Mouse (Mus musculus) urinary bladder, postnatal 4 days (tissue): ENCODE measurements around the gene Tecpr1.

Experiments used
- DNase-seq, 2 experiments: peaks; one replicate each; pipeline ENCODE4 v3.0.0; 2021 to 2022; ENCODE audit warnings: low spot score in 2 of 2

The Tecpr1 gene

DNA sequence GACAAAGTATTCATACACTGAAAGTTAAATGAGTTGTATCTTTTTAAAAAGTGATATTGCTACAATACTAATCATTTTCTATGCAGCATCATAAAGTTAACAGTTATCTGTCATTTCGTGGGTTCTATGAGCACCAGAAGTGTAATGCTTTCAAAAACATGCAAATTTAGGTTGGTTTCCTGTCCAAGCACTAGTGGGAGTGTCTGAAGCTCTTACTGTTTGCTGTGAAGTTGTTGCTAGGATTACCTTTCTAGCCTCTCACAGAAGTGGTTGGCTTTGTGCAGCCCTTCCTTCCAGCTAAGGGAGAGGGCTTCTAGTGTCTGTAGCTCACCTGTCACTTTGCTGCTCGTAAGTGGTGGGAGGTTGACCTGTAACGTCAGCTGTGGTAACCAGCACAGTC, 57.7 kb downstream of the Tecpr1 start:
- DNase-seq = no peak

DNA sequence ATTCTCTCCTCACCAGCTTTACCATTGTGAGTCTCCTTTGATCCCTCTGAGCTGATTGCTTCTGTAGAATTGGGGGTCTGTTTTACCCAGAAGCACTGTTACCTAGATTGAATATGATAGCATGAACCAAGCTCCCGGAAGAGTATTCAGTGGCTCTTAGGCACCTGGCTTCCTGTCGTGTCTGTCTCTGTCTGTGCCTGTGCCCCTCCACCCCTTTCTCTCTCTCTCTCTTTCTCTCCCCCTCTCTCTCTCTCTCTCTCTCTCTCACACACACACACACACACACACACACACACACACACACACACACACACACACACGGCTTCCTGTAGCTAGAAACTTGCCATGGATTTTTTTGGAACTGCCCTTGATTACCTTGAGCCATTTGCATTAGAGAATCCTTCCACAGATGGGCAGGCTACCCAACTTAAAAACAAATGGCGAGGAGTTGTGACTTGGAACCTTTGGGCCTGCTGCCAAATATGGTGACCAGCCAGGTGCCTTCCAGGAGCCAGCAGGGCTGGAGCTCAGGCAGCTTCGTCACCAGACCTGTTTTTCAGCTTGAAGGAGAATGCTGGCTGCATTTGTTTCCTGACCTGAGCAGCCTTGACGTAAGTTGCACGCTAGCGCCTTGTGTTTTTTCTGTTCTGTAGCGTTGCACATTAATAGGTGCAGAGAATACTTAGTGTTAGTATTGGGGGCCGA, 60.5 kb downstream of the Tecpr1 start:
- no peak for DNase-seq

DNA sequence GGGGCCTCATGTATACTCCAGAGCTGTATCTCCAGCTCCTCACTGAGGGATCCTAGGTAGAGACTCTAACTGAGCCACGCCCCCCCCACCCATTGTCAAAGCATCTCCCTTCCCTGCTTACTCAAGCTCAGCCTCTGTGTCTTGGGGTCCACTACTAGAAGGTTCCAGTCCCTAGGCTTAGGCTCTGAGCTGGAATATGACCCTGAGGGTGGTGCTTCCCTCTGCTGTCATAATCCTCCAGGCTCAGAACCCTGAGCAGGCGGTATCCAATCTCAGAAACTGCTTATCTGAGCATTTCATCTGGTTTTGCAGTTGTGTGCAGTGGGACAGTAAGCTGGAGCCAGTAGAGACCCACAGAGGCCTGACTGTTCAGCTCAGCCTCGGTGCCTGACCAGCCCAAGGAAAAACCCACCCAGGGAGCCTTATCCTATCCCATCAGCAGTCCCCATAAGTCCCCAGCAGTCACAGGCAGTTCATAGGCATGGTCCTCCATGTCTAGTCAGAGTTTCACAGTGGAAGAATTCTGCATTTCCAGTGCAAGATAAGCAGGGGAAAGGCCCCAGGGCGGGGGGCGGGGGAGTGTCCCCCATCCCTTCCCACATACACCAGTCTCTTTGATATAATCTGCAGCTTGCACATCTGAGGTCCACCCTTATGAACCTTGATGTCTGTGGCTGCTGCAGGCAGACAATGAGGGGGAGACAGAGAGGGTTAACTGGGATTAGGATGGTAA, 61.2 kb downstream of the Tecpr1 start:
- DNase-seq = no peak

DNA sequence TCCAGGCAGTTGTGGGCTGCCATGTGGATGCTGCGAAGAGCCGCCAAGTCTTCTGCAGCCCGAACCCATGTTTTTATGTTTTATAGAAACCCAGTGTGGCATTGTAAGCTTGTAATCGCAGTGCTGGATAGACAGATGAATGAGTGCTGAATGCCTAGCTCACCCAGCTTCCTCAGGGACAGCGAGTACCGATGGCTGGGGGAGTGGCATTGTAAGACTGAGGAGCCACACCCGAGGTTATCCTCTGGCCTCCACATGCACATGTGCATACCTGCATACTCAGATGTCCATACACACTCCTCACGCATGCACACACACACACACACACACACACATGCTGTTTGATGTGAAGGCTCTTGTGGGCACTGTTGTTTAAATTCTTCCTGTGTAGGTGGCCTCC, 64.3 kb downstream of the Tecpr1 start:
- DNase-seq = no peak

DNA sequence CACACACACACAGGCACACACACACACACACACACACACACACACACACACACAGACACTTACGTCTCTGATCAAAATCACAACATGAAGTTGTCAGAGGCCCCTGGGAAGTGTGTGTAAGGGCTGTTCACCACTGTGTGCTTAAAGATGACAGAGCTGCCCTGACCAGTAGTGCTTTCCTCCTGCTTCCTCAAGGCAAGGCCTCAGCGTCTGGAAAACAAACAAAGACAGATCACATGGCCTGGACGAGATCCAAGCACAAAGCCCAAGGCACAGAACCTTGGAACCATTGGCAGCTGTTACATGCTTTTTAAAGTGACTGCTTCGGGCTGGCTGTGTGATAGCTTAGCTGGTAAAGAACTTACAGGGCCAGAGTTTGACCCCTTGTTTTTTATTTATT, 64.8 kb downstream of the Tecpr1 start:
- peak in 1 of 2 experiments; percentile 43 for DNase-seq

DNA sequence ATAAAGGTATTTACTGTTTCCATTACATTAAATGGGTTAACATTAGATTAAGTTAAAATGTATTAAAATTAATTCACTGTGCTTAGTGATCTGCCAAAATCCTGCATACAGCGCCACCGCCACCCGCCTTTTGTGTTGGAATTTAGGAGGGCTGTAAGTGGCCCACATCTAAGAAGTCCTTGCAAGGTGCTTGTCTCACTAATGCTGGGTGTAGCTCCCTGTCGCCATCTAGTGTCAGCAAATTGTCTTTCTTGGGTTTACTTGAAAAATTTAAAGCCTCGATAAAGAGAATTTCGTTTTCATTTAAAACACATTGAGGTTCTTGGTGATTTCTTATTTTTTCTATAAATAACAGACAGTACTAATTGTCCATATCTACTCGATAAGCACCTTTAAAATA, 68.9 kb downstream of the Tecpr1 start:
- DNase-seq = no peak

DNA sequence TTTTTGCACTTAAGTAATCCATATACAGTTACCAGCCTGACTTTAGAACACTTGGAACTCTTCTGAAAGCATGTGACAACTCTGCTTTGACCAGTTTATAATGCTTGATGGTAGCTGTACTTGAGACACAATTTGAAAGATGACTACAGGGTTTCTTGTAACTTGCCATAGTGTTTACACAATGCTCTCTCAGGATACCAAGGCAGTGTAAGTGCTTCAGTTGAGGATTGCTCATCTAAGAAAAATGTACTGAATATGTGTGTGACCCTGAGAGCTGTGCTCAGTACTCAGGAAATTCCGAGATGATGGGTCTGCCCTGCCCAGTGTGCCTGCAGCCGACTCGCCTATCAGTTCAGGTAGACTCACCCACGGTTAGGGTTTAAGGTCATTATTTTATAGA, 72.1 kb downstream of the Tecpr1 start:
- DNase-seq = no peak

DNA sequence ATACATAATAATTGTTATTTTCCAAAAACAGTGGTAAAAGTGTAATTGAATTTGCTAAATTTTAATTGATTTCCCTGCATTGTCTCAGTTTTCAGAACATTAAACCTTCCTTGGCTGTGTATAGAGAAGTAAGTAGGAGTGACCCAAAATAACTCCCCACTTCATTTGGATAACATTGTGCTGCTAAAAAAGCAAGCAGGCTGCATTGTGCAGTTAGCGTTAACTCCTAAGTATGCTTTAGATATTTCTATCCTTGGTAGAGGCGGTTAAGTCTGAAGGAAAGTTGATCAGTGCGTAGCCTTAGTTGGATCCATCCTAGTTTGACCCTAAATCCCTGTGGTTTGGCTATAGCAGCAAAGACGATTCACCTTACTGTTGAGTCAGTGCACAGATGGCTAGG, 73.9 kb downstream of the Tecpr1 start:
- no peak for DNase-seq

DNA sequence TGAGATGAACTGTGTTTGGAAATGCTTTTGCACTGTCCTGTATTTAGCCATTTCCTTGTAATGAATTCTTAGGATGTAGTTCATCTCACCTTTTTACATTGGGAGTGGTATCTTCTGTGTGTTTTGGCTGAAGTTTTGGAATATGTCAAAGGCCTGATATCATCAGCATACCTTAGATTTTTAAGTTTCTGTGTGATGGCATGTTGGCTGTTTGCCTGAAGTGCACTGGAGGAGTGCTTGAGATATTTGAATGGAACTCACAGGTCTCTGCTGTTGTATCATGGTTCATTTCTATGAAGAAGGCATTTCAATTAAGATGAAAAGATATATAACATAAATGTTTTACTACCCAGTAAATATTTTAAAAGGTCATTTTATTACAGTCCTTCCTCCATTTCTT, 76.5 kb downstream of the Tecpr1 start:
- DNase-seq = no peak
